Mouse (Mus musculus) kidney, embryonic 16.5 days (tissue): ENCODE data around the gene Ypel1. TPM values are rescaled to one million over a fixed set of nuclear protein-coding genes. Genes with fewer than 3 reads are reported as not detected.
A peak's percentile ranks its signal among the peaks of the same experiment; 100 is the strongest.

Experiments used
- ATAC-seq: fragments of 200-750 bp; cut with Nextera tagmentation; 2 replicates; pipeline ENCODE4 v1.8.0; 2017; ENCODE audit warnings: moderate TSS enrichment; ENCODE audit not compliant: low FRiP score, low TSS enrichment
- H3K27ac ChIP-seq: fragments of 300-500 bp; sonication (generic); 2 replicates; pipeline ENCODE4 v1.5.1; 2014; ENCODE audit warnings: low read length
- H3K27me3 ChIP-seq: fragments of 300-500 bp; sonication (generic); 2 replicates; pipeline ENCODE4 v1.6.1; 2014; ENCODE audit warnings: low read length, control low read depth, mixed read lengths; ENCODE audit not compliant: insufficient read depth
- H3K36me3 ChIP-seq: fragments of 300-500 bp; sonication (generic); 2 replicates; pipeline ENCODE4 v1.6.1; 2014; ENCODE audit warnings: low read length, control low read depth, mixed read lengths; ENCODE audit not compliant: insufficient read depth
- H3K4me1 ChIP-seq: fragments of 300-500 bp; sonication (generic); 2 replicates; pipeline ENCODE4 v1.6.1; 2014; ENCODE audit warnings: low read length, control low read depth, mixed read lengths; ENCODE audit not compliant: insufficient read depth
- H3K4me2 ChIP-seq: fragments of 300-500 bp; sonication (generic); replicated peaks from 2 replicates; pipeline ENCODE4 v1.6.1; 2014; ENCODE audit warnings: low read depth, low read length
- H3K4me3 ChIP-seq: fragments of 300-500 bp; sonication (generic); 2 replicates; pipeline ENCODE4 v1.5.1; 2014; ENCODE audit warnings: mild to moderate bottlenecking, low read length
- H3K9ac ChIP-seq: fragments of 300-500 bp; sonication (generic); replicated peaks from 2 replicates; pipeline ENCODE4 v1.6.1; 2014; ENCODE audit warnings: low read length
- H3K9me3 ChIP-seq: fragments of 300-500 bp; sonication (generic); 2 replicates; pipeline ENCODE4 v1.6.1; 2016; ENCODE audit warnings: low read length, control low read depth
- WGBS: fragments of 180-500 bp; shearing (Covaris S2); extraction: QIAGEN DNeasy Blood & Tissue Kit; methylation state at CpG from one replicate; pipeline ENCODE4 v1.1.7; 2014; 5-methylcytosine and 5-hydroxymethylcytosine counted together
- polyA plus RNA-seq: library from polyadenylated mRNA; unstranded; fragments of >200 nt; fragmentation: Nextera tagmentation; extraction: Ambion mirVana; gene quantifications from 2 replicates; pipeline ENCODE4 v1.2.1, GENCODE M21; 2015

The Ypel1 gene
- polyA plus RNA-seq, 1 experiment from 2014 or later: 44.8 TPM

DNA sequence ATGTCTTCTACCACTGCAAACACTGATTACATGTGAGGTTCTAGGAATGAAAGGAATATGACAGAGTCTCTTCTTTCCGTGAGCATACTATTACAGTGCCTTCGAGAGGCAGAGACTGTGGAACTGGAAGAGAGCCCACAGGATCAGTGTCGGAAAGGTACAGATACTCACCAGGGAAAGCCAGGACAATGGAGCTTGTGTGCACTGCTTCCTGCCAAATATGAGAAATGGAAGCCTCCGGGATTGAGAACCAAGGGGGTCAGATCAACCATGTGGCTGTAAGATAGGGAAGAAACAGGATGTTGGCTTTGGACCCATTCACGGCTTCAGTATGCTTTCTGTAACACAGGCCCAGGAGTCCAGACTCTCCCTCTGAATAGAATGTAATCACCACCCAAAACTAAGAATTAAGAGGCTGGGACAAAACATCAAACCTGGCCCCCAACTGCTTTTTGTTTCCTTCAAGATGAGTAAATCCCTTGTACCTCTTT is 47.9 kb downstream of the Ypel1 start:
- Histone ChIP-seq H3K9me3 (no peaks in the 10 kb centered on the region), H3K36me3 (peaks cover 53% of the 10 kb centered on the region), H3K4me1 (no peaks in the 10 kb centered on the region), H3K27ac (no peak overlapping the region), H3K4me2 (no peak overlapping the region), H3K27me3 (no peaks in the 10 kb centered on the region), H3K4me3 (no peak overlapping the region), H3K9ac (no peak overlapping the region)
- WGBS: 81% methylated on average over 5 of the region's 5 CpGs
- no peak for ATAC-seq

DNA sequence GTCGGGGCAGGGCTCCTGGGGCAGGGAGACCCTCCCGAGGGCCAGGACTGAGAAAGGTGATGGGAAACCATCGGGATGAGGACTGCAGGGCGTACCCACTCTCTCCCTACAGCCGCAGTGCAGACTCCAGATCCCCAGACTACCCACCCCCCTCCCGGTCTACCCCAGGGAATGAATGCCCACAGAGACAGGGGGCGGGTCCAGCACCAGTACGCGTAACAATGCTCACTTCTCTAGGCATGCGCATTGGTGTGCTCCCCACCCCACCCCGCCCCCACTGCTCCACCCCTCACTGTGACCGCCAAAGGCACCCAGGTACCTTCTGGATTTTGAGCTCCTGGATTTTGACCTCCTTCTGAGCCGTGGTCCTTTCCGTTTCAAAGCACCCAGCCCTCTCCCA is 52.1 kb downstream of the Ypel1 start:
- H3K9me3 ChIP-seq: no peaks in the 10 kb centered on the region
- ATAC-seq: no peak
- peaks cover 30% of the 10 kb centered on the region for H3K36me3 ChIP-seq
- H3K4me1 ChIP-seq: peaks cover 16% of the 10 kb centered on the region
- no peak overlapping the region for H3K9ac ChIP-seq
- H3K27ac ChIP-seq: no peak overlapping the region
- no peak overlapping the region for H3K4me3 ChIP-seq
- 67% methylated on average over 14 of the region's 14 CpGs for WGBS
- H3K27me3 ChIP-seq: no peaks in the 10 kb centered on the region
- H3K4me2 ChIP-seq: no peak overlapping the region

DNA sequence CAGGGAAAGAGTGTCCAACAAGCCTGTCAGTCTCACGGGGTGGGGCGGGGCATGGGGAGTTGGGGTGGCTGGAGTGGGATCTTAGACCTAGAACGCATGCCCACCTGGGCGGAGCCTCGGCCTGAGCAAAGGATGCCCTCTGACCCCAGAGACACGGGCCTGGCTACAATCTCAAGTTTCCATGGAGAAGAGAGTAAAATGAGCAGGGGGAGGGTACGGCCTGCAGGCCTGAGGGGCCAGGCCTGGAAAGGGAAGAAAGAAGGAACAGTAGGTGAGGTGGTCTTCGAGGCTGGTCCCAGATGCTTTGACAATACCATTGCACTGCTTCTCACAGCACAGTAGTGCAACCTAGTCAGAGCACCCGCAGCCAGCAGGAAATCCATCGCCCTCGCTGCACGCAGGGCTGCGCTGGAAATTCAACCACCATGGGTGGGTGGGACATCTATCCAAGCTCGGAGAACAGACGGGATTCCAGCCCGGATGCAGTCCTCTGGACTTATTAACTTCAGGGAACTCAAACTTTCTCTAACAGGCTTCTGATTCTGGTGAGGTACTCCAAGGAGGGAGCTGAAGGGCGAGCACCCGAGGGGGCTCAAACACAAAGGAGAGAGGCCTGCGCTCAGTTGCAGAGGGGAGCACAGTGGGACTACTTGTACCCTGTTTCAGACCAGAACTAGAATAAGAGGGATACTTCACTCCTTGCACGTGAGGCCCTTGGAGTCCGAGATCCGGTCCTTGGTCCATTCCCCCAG is 54.8 kb downstream of the Ypel1 start:
- H3K4me3 ChIP-seq: peak overlapping the region; percentile 71
- no peaks in the 10 kb centered on the region for H3K27me3 ChIP-seq
- peak; percentile 66 for ATAC-seq
- peaks cover 20% of the 10 kb centered on the region for H3K36me3 ChIP-seq
- 2% methylated on average over 22 of the region's 22 CpGs for WGBS
- peak overlapping the region; percentile 74 for H3K4me2 ChIP-seq
- H3K9me3 ChIP-seq: no peaks in the 10 kb centered on the region
- peak overlapping the region; percentile 82 for H3K9ac ChIP-seq
- H3K4me1 ChIP-seq: peaks cover 16% of the 10 kb centered on the region
- H3K27ac ChIP-seq: peak overlapping the region; percentile 74

DNA sequence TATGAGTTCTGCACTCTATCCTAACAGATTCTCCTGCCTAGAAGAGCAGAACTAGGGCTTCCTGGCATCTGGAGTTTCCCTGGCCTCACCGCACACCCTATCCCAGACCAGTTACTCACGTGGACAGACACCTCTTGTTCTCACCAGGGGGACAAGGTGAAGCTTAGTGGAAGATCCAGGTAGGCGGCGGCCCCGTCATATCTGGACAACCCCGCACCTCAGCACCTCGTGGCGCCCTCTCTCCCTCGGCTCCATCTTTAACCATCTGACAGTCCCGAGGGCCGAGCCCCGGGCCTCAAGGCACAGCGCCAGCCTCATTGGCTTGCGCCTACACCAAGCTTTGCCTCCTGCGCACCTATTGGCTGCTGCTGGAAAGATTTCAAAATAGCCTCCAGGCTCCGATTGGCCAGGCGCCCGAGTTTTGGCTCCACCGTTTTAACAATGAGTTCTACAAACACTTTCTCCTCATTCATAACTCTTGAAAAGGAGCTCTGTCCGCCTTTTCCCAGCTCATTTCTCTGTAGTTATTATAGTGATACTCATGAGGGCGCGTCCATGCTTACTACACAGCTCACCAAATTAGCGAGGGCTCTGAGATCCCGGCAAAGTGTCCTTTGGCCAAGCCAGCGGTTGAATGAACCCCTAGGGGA is 55.5 kb downstream of the Ypel1 start, which contains the start of gene 2610318N02Rik:
2610318N02Rik (minus strand) TSS at position 297 of the 650 bp plus-strand sequence.
- H3K36me3 ChIP-seq: peaks cover 14% of the 10 kb centered on the region; the same call in 1 of the 2 replicates
- peak within 1 kb of the TSS; percentile 74 for H3K27ac ChIP-seq
- peak within 1 kb of the TSS; percentile 82 for H3K9ac ChIP-seq
- ATAC-seq: peak; percentile 95
- peak within 1 kb of the TSS; percentile 71 for H3K4me3 ChIP-seq
- H3K4me2 ChIP-seq: peak within 1 kb of the TSS; percentile 74
- WGBS: 0% methylated on average over 25 of the region's 25 CpGs
- peaks cover 16% of the 10 kb centered on the region for H3K4me1 ChIP-seq
- no peaks in the 10 kb centered on the region for H3K27me3 ChIP-seq
- no peaks in the 10 kb centered on the region for H3K9me3 ChIP-seq

DNA sequence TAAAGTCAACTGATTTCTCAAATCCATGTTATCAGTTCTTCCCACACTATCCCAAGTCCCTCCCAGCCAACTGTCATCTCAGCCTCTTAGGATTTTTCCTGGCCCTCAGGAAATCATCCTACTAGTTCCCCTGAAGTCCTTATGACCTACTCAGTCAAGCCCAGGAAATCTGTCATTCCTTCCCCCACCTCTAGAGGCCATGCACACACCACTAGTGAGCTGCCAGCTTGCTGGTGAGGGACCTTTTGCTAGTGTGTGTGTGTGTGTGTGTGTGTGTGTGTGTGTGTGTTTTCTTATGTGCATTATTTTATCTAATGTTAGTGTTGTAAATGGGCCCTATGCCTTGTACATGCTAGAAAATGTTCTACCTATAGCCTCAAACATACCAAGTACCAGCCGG is 57.8 kb downstream of the Ypel1 start:
- H3K4me2 ChIP-seq: no peak overlapping the region
- 96% methylated on average over 1 of the region's 1 CpGs for whole genome bisulfite sequencing
- no peak overlapping the region for H3K27ac ChIP-seq
- H3K27me3 ChIP-seq: no peaks in the 10 kb centered on the region
- peaks cover 3% of the 10 kb centered on the region; the same call in 1 of the 2 replicates for H3K36me3 ChIP-seq
- no peak overlapping the region for H3K9ac ChIP-seq
- no peaks in the 10 kb centered on the region for H3K9me3 ChIP-seq
- no peak for ATAC-seq
- peaks cover 23% of the 10 kb centered on the region for H3K4me1 ChIP-seq
- no peak overlapping the region for H3K4me3 ChIP-seq

DNA sequence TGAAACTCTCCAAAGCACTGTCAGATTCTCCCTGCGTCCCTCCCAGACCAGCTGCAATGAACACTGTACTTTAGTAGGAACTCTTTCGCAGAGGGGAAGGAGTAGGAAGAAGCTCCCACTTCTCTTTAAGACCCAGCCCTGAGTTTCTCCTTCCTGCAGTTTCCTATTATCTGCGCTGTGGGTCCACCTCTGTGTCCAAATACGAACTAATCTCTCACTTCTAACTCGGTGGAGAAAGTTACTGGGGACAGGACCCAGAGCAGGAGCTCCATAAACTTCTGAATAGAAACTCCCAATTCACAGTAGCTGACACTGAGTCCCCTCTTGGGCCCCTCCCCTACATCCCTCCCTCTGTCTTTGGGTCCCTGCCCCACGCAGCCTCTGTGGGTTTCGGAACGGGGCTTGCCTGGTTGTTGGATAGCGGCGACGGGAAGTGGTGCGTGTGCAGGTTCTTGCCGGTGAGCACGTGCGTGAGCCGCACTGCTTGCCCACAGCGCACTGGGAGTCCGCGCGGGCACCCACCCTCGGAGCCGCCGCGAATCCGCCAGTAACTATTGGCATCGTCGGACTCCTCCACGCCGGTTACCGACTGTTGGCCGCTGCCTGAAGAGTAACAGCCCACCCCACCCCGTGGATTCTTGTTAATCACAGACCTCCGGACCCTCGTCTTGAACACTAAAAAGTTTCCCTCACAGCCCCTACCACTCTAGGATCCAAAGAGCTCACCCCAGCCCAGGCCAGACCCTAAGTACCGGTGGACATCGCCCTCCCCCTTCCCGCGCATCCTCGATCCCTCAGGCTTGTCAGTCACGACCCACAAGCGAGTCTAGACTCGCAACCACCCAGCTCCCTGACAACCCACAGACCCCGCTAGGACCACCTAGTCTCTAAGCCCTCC is 61.9 kb downstream of the Ypel1 start:
- no peaks in the 10 kb centered on the region for H3K27me3 ChIP-seq
- 3% methylated on average over 43 of the region's 43 CpGs for WGBS
- no peaks in the 10 kb centered on the region for H3K36me3 ChIP-seq
- peak overlapping the region; percentile 99 for H3K4me2 ChIP-seq
- H3K27ac ChIP-seq: peak overlapping the region; percentile 55; the same call in 1 of the 2 replicates
- H3K4me1 ChIP-seq: peaks cover 13% of the 10 kb centered on the region
- ATAC-seq: no peak
- H3K9me3 ChIP-seq: no peaks in the 10 kb centered on the region
- H3K9ac ChIP-seq: peak overlapping the region; percentile 73
- peak overlapping the region; percentile 87 for H3K4me3 ChIP-seq

DNA sequence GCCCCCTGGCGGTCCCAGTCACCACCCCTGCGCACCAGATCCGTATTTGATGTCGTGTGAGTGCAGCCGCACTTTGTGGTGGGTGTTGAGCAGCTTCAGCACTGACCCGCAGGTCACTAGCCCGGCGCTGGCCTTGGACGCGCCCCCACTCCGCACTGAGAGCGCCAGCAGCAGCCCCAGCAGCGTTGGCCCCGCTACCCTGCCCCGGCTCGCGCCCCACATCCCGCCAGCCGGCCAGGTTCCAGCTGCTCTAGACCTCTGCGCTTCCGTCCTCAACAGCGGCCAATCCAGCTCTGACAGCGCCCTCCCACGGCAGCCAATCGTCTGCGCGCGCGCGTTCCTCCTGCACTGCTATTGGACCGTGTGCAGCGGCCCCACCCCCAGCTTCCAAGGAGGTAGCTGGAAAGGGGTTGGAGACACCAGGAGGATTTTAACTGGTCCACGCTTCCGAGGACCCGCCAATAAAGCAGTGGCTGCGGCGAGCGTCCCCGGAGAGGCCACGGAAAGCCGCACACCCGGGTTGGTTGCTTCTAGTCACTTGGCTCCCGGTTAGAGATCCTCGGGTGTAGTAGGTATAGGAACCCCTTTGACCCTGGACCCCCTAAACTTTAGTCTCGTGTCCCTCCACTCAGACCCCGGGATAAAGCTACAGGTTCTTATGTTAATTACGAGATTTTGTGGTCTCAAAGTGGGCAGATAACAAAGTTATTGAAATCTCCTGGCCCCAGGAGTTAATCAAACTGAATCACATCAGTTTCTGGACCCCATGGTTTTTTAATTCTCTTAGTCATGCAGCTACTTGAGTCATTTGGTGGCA is 62.8 kb downstream of the Ypel1 start, which contains the start of gene Sdf2l1:
Sdf2l1 (minus strand) TSS at position 295 of the 817 bp plus-strand sequence.
- H3K4me2 ChIP-seq: peak within 1 kb of the TSS; percentile 99
- H3K9me3 ChIP-seq: no peaks in the 10 kb centered on the region
- H3K4me3 ChIP-seq: peak within 1 kb of the TSS; percentile 87
- H3K9ac ChIP-seq: peak within 1 kb of the TSS; percentile 73
- under 1% methylated on average over 47 of the region's 47 CpGs for WGBS
- no peaks in the 10 kb centered on the region for H3K36me3 ChIP-seq
- peak within 1 kb of the TSS; percentile 57 for H3K27ac ChIP-seq
- H3K4me1 ChIP-seq: peaks cover 13% of the 10 kb centered on the region
- H3K27me3 ChIP-seq: no peaks in the 10 kb centered on the region
- peak; percentile 99 for ATAC-seq

DNA sequence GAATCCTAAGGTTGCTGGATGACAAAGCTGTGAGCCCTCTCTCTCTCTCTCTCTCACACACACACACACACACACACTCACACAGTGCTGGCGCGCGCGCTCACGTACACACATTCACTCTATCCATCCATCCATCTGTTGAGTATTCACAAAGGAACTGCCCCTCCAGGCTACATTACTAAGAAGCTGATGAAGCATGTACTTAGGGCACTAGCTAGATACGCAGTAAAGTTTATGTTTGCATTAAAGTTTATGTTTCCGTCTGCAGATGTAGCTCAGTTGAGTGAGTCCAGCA is 63.4 kb downstream of the Ypel1 start:
- peak overlapping the region; percentile 57; the same call in 1 of the 2 replicates for H3K27ac ChIP-seq
- H3K36me3 ChIP-seq: no peaks in the 10 kb centered on the region
- 20% methylated on average over 7 of the region's 7 CpGs for WGBS
- ATAC-seq: 0 out of 2 replicates have a peak, but pooled peaks have one; percentile 10
- H3K9me3 ChIP-seq: no peaks in the 10 kb centered on the region
- peak overlapping the region; percentile 99 for H3K4me2 ChIP-seq
- H3K4me3 ChIP-seq: peak overlapping the region; percentile 87
- H3K27me3 ChIP-seq: no peaks in the 10 kb centered on the region
- peaks cover 13% of the 10 kb centered on the region for H3K4me1 ChIP-seq
- peak overlapping the region; percentile 64 for H3K9ac ChIP-seq
